In genomic region chr4:46343596-46344260, GRCm38 (mm10) we compare ENCODE assay signal across 9 mouse cellular contexts. TPM values are rescaled to one million over a fixed set of nuclear protein-coding genes. Genes with fewer than 3 reads are reported as not detected.
DNase-seq lines count a peak whose midpoint lies in the region; ATAC-seq and TF ChIP-seq lines count a peak whose summit lies in the region.
"Had no signal": no experiment of that assay in that cellular context is flagged by ENCODE, and none has a peak within 500 bp of the region (broad histone marks: within the 10 kb centered on the region; RNA-seq: fewer than 3 reads in every experiment).

Gene Foxe1, plus strand, starts transcription at chr4:46343609.

- intact Hi-C loops in gastrocnemius, postnatal 36 days (cut with DNase I): no loop called here

- H3K4me2 ChIP-seq in kidney, postnatal 0 days (ENCODE audit: low read length): peak within 1 kb of the TSS; percentile 50
- H3K4me2 ChIP-seq in embryonic facial prominence, embryonic 12.5 days (replicated peaks): peak within 1 kb of the TSS; percentile 46
- H3K4me2 ChIP-seq in intestine, embryonic 15.5 days (replicated peaks): peak within 1 kb of the TSS; percentile 70
- H3K4me2 ChIP-seq in neural tube, embryonic 12.5 days (replicated peaks): peak within 1 kb of the TSS; percentile 57

- H3K27ac ChIP-seq in kidney, postnatal 0 days: no peak within 1 kb of the TSS
- peak within 1 kb of the TSS; percentile 30; the same call in 1 of the 2 replicates for H3K27ac ChIP-seq in embryonic facial prominence, embryonic 12.5 days
- H3K27ac ChIP-seq in intestine, embryonic 15.5 days: no peak within 1 kb of the TSS
- H3K27ac ChIP-seq in neural tube, embryonic 12.5 days: no peak within 1 kb of the TSS

- H3K4me3 ChIP-seq in kidney, postnatal 0 days (replicated peaks; ENCODE audit: low read depth, low read length): peak within 1 kb of the TSS; percentile 30
- H3K4me3 ChIP-seq in embryonic facial prominence, embryonic 12.5 days: peak within 1 kb of the TSS; percentile 41
- peak within 1 kb of the TSS; percentile 38 for H3K4me3 ChIP-seq in intestine, embryonic 15.5 days (replicated peaks)
- peak within 1 kb of the TSS; percentile 29 for H3K4me3 ChIP-seq in neural tube, embryonic 12.5 days

- ATAC-seq in kidney, postnatal 0 days (replicated peaks; ENCODE audit: low FRiP score, low read depth): peak; percentile 38; the same call in 1 of the 2 replicates
- ATAC-seq in embryonic facial prominence, embryonic 12.5 days (ENCODE audit: insufficient number of reproducible peaks, insufficient read depth, low FRiP score, low TSS enrichment): no peak
- 0 out of 2 replicates have a peak, but pooled peaks have one; percentile 41 for ATAC-seq in intestine, embryonic 15.5 days
- no peak for ATAC-seq in neural tube, embryonic 12.5 days (ENCODE audit: low FRiP score, low read depth)
- ATAC-seq in activated CD4-positive, CD25-positive, alpha-beta regulatory T cell, adult 4 months: no peak

- no peak for TF ChIP-seq CTCF in kidney, postnatal 0 days (IDR thresholded peaks at IDR 0.05; ENCODE audit: low read depth)

- H3K9me3 ChIP-seq in kidney, postnatal 0 days (replicated peaks; ENCODE audit: low read length): no peaks in the 10 kb centered on the region
- H3K9me3 ChIP-seq in embryonic facial prominence, embryonic 12.5 days: no peaks in the 10 kb centered on the region
- no peaks in the 10 kb centered on the region for H3K9me3 ChIP-seq in intestine, embryonic 15.5 days
- H3K9me3 ChIP-seq in neural tube, embryonic 12.5 days: no peaks in the 10 kb centered on the region

- 1% methylated on average over 56 of the region's 70 CpGs for WGBS in kidney, postnatal 0 days
- WGBS in embryonic facial prominence, embryonic 12.5 days: 2% methylated on average over 61 of the region's 70 CpGs
- 2% methylated on average over 68 of the region's 70 CpGs for WGBS in intestine, embryonic 15.5 days
- WGBS in neural tube, embryonic 12.5 days: 1% methylated on average over 67 of the region's 70 CpGs

- no peaks in the 10 kb centered on the region for H3K36me3 ChIP-seq in kidney, postnatal 0 days (ENCODE audit: insufficient read depth, low read length)
- H3K36me3 ChIP-seq in embryonic facial prominence, embryonic 12.5 days: no peaks in the 10 kb centered on the region
- no peaks in the 10 kb centered on the region for H3K36me3 ChIP-seq in intestine, embryonic 15.5 days
- H3K36me3 ChIP-seq in neural tube, embryonic 12.5 days: no peaks in the 10 kb centered on the region

- DNase-seq in kidney, postnatal 0 days (ENCODE audit: low spot score): no peak
- DNase-seq in kidney, adult 11 months: no peak
- DNase-seq in gastrocnemius, adult 18-20 months (ENCODE audit: low spot score): no peak
- no peak for DNase-seq in gastrocnemius, postnatal 36 days

- H3K4me1 ChIP-seq in kidney, postnatal 0 days (replicated peaks; ENCODE audit: insufficient read depth, low read length): no peaks in the 10 kb centered on the region
- H3K4me1 ChIP-seq in embryonic facial prominence, embryonic 12.5 days: peaks cover 14% of the 10 kb centered on the region
- peaks cover 22% of the 10 kb centered on the region for H3K4me1 ChIP-seq in intestine, embryonic 15.5 days (replicated peaks)
- peaks cover 19% of the 10 kb centered on the region for H3K4me1 ChIP-seq in neural tube, embryonic 12.5 days

- no peak within 1 kb of the TSS for H3K9ac ChIP-seq in kidney, postnatal 0 days (ENCODE audit: low read depth, low read length)
- peak within 1 kb of the TSS; percentile 38; the same call in 1 of the 2 replicates for H3K9ac ChIP-seq in embryonic facial prominence, embryonic 12.5 days
- H3K9ac ChIP-seq in intestine, embryonic 15.5 days: no peak within 1 kb of the TSS
- no peak within 1 kb of the TSS for H3K9ac ChIP-seq in neural tube, embryonic 12.5 days

- H3K27me3 ChIP-seq in kidney, postnatal 0 days (ENCODE audit: insufficient read depth, low read length): peaks cover 96% of the 10 kb centered on the region
- peaks cover 92% of the 10 kb centered on the region for H3K27me3 ChIP-seq in embryonic facial prominence, embryonic 12.5 days
- peaks cover 97% of the 10 kb centered on the region for H3K27me3 ChIP-seq in intestine, embryonic 15.5 days (replicated peaks)
- H3K27me3 ChIP-seq in neural tube, embryonic 12.5 days (replicated peaks): peaks cover 98% of the 10 kb centered on the region

RNA-seq across cellular contexts. Expression of gene Foxe1, which starts in this region (rescaled TPM):
- not detected in 2 replicates for polyA plus RNA-seq in kidney, postnatal 0 days (2015; fragmentation: Nextera tagmentation; extraction: Ambion mirVana)
- polyA plus RNA-seq in embryonic facial prominence, embryonic 12.5 days (2016; fragmentation: Nextera tagmentation; extraction: Ambion mirVana): 1.8 and 3.0 TPM in 2 replicates
- not detected in 2 replicates for polyA plus RNA-seq in intestine, embryonic 15.5 days (2015; fragmentation: Nextera tagmentation; extraction: Ambion mirVana)
- not detected in 2 replicates for polyA plus RNA-seq in neural tube, embryonic 12.5 days (2016; fragmentation: Nextera tagmentation; extraction: Ambion mirVana)
- total RNA-seq in gastrocnemius, adult 18-20 months (2021): not detected
- not detected for polyA plus RNA-seq in activated CD4-positive, CD25-positive, alpha-beta regulatory T cell, adult 4 months (2017; shearing (Covaris generic))
- not detected for total RNA-seq in gastrocnemius, postnatal 36 days (2021)
- total RNA-seq: heart, postnatal 10 days had no signal

Comparison
In these comparisons a context has a peak if more than half of its experiments do, and no peak if none do; other contexts are left out.
1. Peak in ATAC-seq, H3K4me3 ChIP-seq and H3K4me2 ChIP-seq in kidney, postnatal 0 days; RNA of the gene not detected or under 1 TPM.
2. Peak in ATAC-seq, H3K4me3 ChIP-seq and H3K4me2 ChIP-seq in intestine, embryonic 15.5 days; RNA of the gene not detected or under 1 TPM.